Mouse (Mus musculus): ENCODE measurements around the gene Gm21985.

- TF ChIP-seq POLR2A (IDR thresholded peaks at IDR 0.05; ENCODE audit: insufficient read depth, low read depth, low read length) (no peak), EP300 (IDR thresholded peaks at IDR 0.05; ENCODE audit: insufficient read depth, low read depth, low read length) (no peak)
Measured at GRCm38 (mm10) chr2:112254675-112255515, 11.2 kb upstream of the Gm21985 start.

Data from heart, adult 2 months (tissue).